Mouse (Mus musculus): ENCODE measurements around the gene Prr23a2. TPM values are rescaled to one million over a fixed set of nuclear protein-coding genes. Genes with fewer than 3 reads are reported as not detected.

Prr23a2 gene
- not detected for total RNA-seq (2023)

GRCm38 (mm10) chr9:98856210-98856609 is at the start of gene Prr23a2:
Gene Prr23a2 (plus strand): TSS chr9:98856494.

GRCm38 (mm10) chr9:98842117-98842516 is 14.2 kb upstream of the Prr23a2 start, which contains the start of gene Prr23a1:
Gene Prr23a1 (plus strand): TSS chr9:98842503.

DNA sequence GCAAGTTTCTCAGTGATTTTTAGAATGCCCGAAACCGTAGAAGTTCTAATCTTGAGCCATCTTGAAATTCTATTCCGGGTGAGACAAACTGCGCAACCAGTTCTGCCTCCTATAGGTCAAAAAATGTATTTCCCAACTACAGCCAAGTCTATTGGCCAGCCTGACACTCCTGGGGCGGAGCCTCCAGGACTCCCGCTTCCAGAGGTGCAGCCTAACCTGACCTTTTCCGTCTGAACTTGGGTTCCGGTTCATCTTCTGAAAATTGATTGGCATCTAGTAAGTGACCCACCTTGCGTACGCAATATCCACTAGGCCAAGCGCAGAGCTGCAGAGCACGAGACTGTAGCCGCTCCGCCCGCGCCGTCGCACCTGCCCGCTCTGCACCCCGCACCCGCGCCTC is 8.3 kb downstream of the Prr23a2 start, which contains the start of gene Prr23a3:
Prr23a3 (plus strand) TSS at position 197 of the 400 bp plus-strand sequence.

DNA sequence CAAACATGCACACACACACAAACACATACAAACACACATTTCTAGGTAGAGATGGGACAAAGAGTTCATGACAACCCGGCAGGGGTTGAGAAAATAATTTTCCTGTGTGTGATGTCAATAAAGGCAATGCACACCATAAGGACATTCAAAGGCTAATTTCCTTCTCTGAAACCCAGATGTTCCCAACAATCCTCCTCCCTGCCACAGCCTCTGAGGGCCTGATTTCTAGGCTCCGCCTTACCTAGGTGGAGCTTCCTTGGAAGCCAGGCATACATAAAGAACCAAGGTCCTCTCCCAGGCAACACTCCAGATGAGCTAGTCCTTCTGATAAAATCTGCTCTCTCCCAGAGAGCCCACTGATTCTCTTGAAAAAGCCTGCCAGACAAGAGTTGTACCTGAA is 46.5 kb downstream of the Prr23a2 start, which contains the start of gene 7420426K07Rik:
7420426K07Rik (plus strand) TSS at position 301 of the 400 bp plus-strand sequence.

Other genes with a start within 250 kb of the Prr23a2 start
- gene Prr23a1, start 14.0 kb upstream of the Prr23a2 start, total RNA-seq (2023): not detected
- gene Prr23a3, start 8.3 kb downstream of the Prr23a2 start, total RNA-seq (2023): not detected
- gene 7420426K07Rik, start 46.6 kb downstream of the Prr23a2 start, total RNA-seq (2023): not detected
- gene Foxl2, start 98.8 kb downstream of the Prr23a2 start, total RNA-seq (2023): not detected
- 10 to 100 TPM; 40.9 to 58.1 TPM for gene Faim, start 129.9 kb downstream of the Prr23a2 start, total RNA-seq (2023)
- gene Gm1123, start 179.2 kb downstream of the Prr23a2 start, total RNA-seq (2023): under 1 TPM in 1 of 2 experiments, not detected in 1; 0.50 TPM